8 mouse cellular contexts compared by ENCODE assay signal in the genomic region with DNA sequence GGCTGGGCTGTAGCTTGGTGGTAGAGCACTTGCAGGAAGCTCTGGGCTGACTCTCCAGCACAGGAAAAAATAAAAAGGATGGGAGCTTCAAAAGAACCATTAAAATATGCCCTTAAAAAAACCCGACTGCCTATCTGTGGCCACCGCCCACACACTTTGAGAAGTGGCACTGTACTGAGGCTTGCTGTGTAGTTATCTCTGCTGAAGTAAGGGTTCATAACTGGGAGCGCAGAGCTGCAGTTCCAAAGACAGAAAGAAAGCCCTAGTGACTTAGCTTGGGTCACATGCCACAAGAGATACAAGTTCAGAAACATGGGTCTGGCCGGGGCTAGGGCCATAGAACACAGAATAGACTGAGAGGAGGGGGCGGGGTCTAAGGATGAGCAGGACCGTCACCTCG. TPM values are rescaled to one million over a fixed set of nuclear protein-coding genes. Genes with fewer than 3 reads are reported as not detected.
DNase-seq lines count a peak whose midpoint lies in the region; ATAC-seq lines count a peak whose summit lies in the region.

No protein-coding gene starts in this region.

- H3K4me2 ChIP-seq in intestine, embryonic 15.5 days (replicated peaks) = no peak overlapping the region
- H3K4me2 ChIP-seq in stomach, embryonic 14.5 days (replicated peaks; ENCODE audit: low read depth, low read length) = no peak overlapping the region

- no peak overlapping the region for H3K9ac ChIP-seq in intestine, embryonic 15.5 days
- no peak overlapping the region for H3K9ac ChIP-seq in stomach, embryonic 14.5 days (replicated peaks; ENCODE audit: low read depth, low read length)

- no peak for ATAC-seq in megakaryocyte, adult 5-6 weeks (ENCODE audit: poor library complexity, severe bottlenecking)
- ATAC-seq in intestine, embryonic 15.5 days = peak; percentile 20; the same call in 1 of the 2 replicates
- ATAC-seq in stomach, embryonic 14.5 days (ENCODE audit: insufficient number of reproducible peaks, insufficient read depth, low FRiP score, low read depth) = no peak

- peak overlapping the region; percentile 26 for H3K4me3 ChIP-seq in heart, embryonic 10.5 days
- peak overlapping the region; percentile 53 for H3K4me3 ChIP-seq in megakaryocyte, embryonic 14.5 days (replicated peaks)
- H3K4me3 ChIP-seq in intestine, embryonic 15.5 days (replicated peaks) = no peak overlapping the region
- no peak overlapping the region for H3K4me3 ChIP-seq in stomach, embryonic 14.5 days (ENCODE audit: low read depth, low read length)

- peak overlapping the region; percentile 57 for H3K27ac ChIP-seq in heart, embryonic 10.5 days
- 0 out of 2 replicates have a peak overlapping the region, but pooled peaks have one; percentile 34 for H3K27ac ChIP-seq in intestine, embryonic 15.5 days
- peak overlapping the region; percentile 12; the same call in 1 of the 2 replicates for H3K27ac ChIP-seq in stomach, embryonic 14.5 days (ENCODE audit: low read length)

- H3K9me3 ChIP-seq in heart, embryonic 10.5 days = no peaks in the 10 kb centered on the region
- no peaks in the 10 kb centered on the region for H3K9me3 ChIP-seq in megakaryocyte, embryonic 14.5 days
- H3K9me3 ChIP-seq in intestine, embryonic 15.5 days = no peaks in the 10 kb centered on the region
- H3K9me3 ChIP-seq in stomach, embryonic 14.5 days (ENCODE audit: control insufficient read depth, low read depth, low read length) = no peaks in the 10 kb centered on the region

- H3K27me3 ChIP-seq in heart, embryonic 10.5 days (ENCODE audit: insufficient read depth, poor library complexity, severe bottlenecking) = no peaks in the 10 kb centered on the region
- H3K27me3 ChIP-seq in megakaryocyte, embryonic 14.5 days (replicated peaks) = peaks cover 2% of the 10 kb centered on the region
- H3K27me3 ChIP-seq in intestine, embryonic 15.5 days (replicated peaks) = no peaks in the 10 kb centered on the region
- no peaks in the 10 kb centered on the region for H3K27me3 ChIP-seq in stomach, embryonic 14.5 days (ENCODE audit: control insufficient read depth, insufficient read depth, low read length)

- H3K36me3 ChIP-seq in heart, embryonic 10.5 days = peaks cover 17% of the 10 kb centered on the region
- H3K36me3 ChIP-seq in megakaryocyte, embryonic 14.5 days (replicated peaks; ENCODE audit: low read length) = peaks cover 10% of the 10 kb centered on the region
- no peaks in the 10 kb centered on the region for H3K36me3 ChIP-seq in intestine, embryonic 15.5 days
- H3K36me3 ChIP-seq in stomach, embryonic 14.5 days (ENCODE audit: control insufficient read depth, insufficient read depth, low read length) = peaks cover 12% of the 10 kb centered on the region

- H3K4me1 ChIP-seq in heart, embryonic 10.5 days = peaks cover 87% of the 10 kb centered on the region
- H3K4me1 ChIP-seq in megakaryocyte, embryonic 14.5 days = peaks cover 76% of the 10 kb centered on the region
- H3K4me1 ChIP-seq in intestine, embryonic 15.5 days (replicated peaks) = peaks cover 58% of the 10 kb centered on the region
- peaks cover 43% of the 10 kb centered on the region for H3K4me1 ChIP-seq in stomach, embryonic 14.5 days (ENCODE audit: control insufficient read depth, insufficient read depth, low read length)

- DNase-seq in heart, embryonic 10.5 days (ENCODE audit: low spot score) = no peak
- no peak for DNase-seq in heart, adult 9 months (ENCODE audit: low spot score in 2 of 2)
- no peak for DNase-seq in left cerebral cortex, adult 11 months (ENCODE audit: low spot score)
- DNase-seq in gastrocnemius, postnatal 4 days (ENCODE audit: low spot score in 2 of 2) = no peak

- 43% methylated on average over 7 of the region's 7 CpGs for WGBS in heart, embryonic 10.5 days
- 74% methylated on average over 7 of the region's 7 CpGs for WGBS in intestine, embryonic 15.5 days
- WGBS in stomach, embryonic 14.5 days = 78% methylated on average over 7 of the region's 7 CpGs

RNA-seq across cellular contexts. Expression of a gene that starts 5.2 kb away (rescaled TPM):
- polyA plus RNA-seq in heart, embryonic 10.5 days (2016; fragmentation: Nextera tagmentation; extraction: Ambion mirVana) = 32.6 and 34.7 TPM in 2 replicates
- polyA plus RNA-seq in megakaryocyte, embryonic 14.5 days (2012; ENCODE audit: insufficient read depth, low replicate concordance) = 6.3 and 7.6 TPM in 2 replicates
- 6.2 and 7.5 TPM in 2 replicates for total RNA-seq in megakaryocyte, adult 5-6 weeks (2015)
- 1.6 and 2.1 TPM in 2 replicates for total RNA-seq in megakaryocyte, adult 5-6 weeks (2017)
- 24.4 TPM in 2 replicates for polyA plus RNA-seq in intestine, embryonic 15.5 days (2015; fragmentation: Nextera tagmentation; extraction: Ambion mirVana)
- 40.3 and 41.6 TPM in 2 replicates for polyA plus RNA-seq in stomach, embryonic 14.5 days (2014; fragmentation: Nextera tagmentation; extraction: Ambion mirVana)
- 10 to 100 TPM; 49.3 to 51.7 TPM for total RNA-seq in gastrocnemius, postnatal 4 days (2021)

Comparison
In these comparisons a context has a peak if more than half of its experiments do, and no peak if none do; other contexts are left out.
1. H3K4me3 ChIP-seq: peak in heart, embryonic 10.5 days (single experiment) and megakaryocyte, embryonic 14.5 days (single experiment); none in intestine, embryonic 15.5 days (single experiment) and stomach, embryonic 14.5 days (single experiment).
2. Peak in every context shown above with its lines, with median percentiles within 50 percentile points of each other: H3K27ac ChIP-seq.